Mouse (Mus musculus) intestine, postnatal 0 days (tissue): ENCODE measurements around the gene Rdh16f1. TPM values are rescaled to one million over a fixed set of nuclear protein-coding genes. Genes with fewer than 3 reads are reported as not detected.
A peak's percentile ranks its signal among the peaks of the same experiment; 100 is the strongest.

Experiments used
- ATAC-seq: fragments of 200-750 bp; cut with Nextera tagmentation; 2 replicates; pipeline ENCODE4 v1.8.0; 2017; ENCODE audit warnings: mild to moderate bottlenecking, moderate TSS enrichment, moderate library complexity
- H3K27ac ChIP-seq: fragments of 300-500 bp; sonication (generic); 2 replicates; pipeline ENCODE4 v1.5.1; 2014; ENCODE audit warnings: mild to moderate bottlenecking, low read depth, low read length, moderate library complexity
- H3K27me3 ChIP-seq: fragments of 300-500 bp; sonication (generic); replicated peaks from 2 replicates; pipeline ENCODE4 v1.6.1; 2014; ENCODE audit warnings: low read length, mixed read lengths; ENCODE audit not compliant: control insufficient read depth, insufficient read depth
- H3K36me3 ChIP-seq: fragments of 300-500 bp; sonication (generic); 2 replicates; pipeline ENCODE4 v1.6.1; 2014; ENCODE audit warnings: mild to moderate bottlenecking, moderate library complexity; ENCODE audit not compliant: control insufficient read depth, insufficient read depth
- H3K4me1 ChIP-seq: fragments of 300-500 bp; sonication (generic); replicated peaks from 2 replicates; pipeline ENCODE4 v1.6.1; 2014; ENCODE audit warnings: antibody characterized with exemption, low read length, mixed read lengths; ENCODE audit not compliant: control insufficient read depth, insufficient read depth
- H3K4me2 ChIP-seq: fragments of 300-500 bp; sonication (generic); replicated peaks from 2 replicates; pipeline ENCODE4 v1.6.1; 2014; ENCODE audit warnings: low read depth, mild to moderate bottlenecking, moderate library complexity
- H3K4me3 ChIP-seq: fragments of 300-500 bp; sonication (generic); 2 replicates; pipeline ENCODE4 v1.5.1; 2014; ENCODE audit warnings: low read depth, low read length
- H3K9ac ChIP-seq: fragments of 300-500 bp; sonication (generic); 2 replicates; pipeline ENCODE4 v1.6.1; 2014; ENCODE audit warnings: mild to moderate bottlenecking, low read depth, low read length
- H3K9me3 ChIP-seq: fragments of 300-500 bp; sonication (generic); 2 replicates; pipeline ENCODE4 v1.6.1; 2016; ENCODE audit warnings: mixed run types; ENCODE audit not compliant: control insufficient read depth
- CTCF ChIP-seq: sonication (generic); IDR thresholded peaks from 2 replicates; pipeline ENCODE4 v1.5.1; 2016; ENCODE audit warnings: low read depth, mild to moderate bottlenecking, control low read depth, antibody characterized with exemption, moderate library complexity
- WGBS: fragments of 180-500 bp; shearing (Covaris S2); extraction: QIAGEN DNeasy Blood & Tissue Kit; methylation state at CpG from one replicate; pipeline ENCODE4 v1.1.7; 2014; 5-methylcytosine and 5-hydroxymethylcytosine counted together
- polyA plus RNA-seq: library from polyadenylated mRNA; unstranded; fragments of >200 nt; fragmentation: Nextera tagmentation; extraction: Ambion mirVana; gene quantifications from 2 replicates; pipeline ENCODE4 v1.2.1, GENCODE M21; 2015

Rdh16f1 gene
- polyA plus RNA-seq, 1 experiment from 2014 or later: 0.43 TPM

- 75% methylated on average over 5 of the region's 5 CpGs for WGBS
- Histone ChIP-seq H3K9me3 (no peaks in the 10 kb centered on the region), H3K4me3 (no peak overlapping the region), H3K4me2 (no peak overlapping the region), H3K4me1 (0 out of 2 replicates have a peak, but pooled peaks cover 8% of the 10 kb centered on the region), H3K36me3 (peaks cover 58% of the 10 kb centered on the region), H3K27me3 (no peaks in the 10 kb centered on the region), H3K27ac (no peak overlapping the region), H3K9ac (no peak overlapping the region)
- TF ChIP-seq CTCF: no peak
- ATAC-seq: no peak
Measured at GRCm38 (mm10) chr10:127745886-127746285, 13.7 kb upstream of the Rdh16f1 start.

GRCm38 (mm10) chr10:127747254-127747653, 12.3 kb upstream of the Rdh16f1 start:
- Histone ChIP-seq H3K36me3 (peaks cover 46% of the 10 kb centered on the region), H3K4me3 (no peak overlapping the region), H3K27me3 (no peaks in the 10 kb centered on the region), H3K9me3 (no peaks in the 10 kb centered on the region), H3K9ac (no peak overlapping the region), H3K27ac (no peak overlapping the region), H3K4me1 (0 out of 2 replicates have a peak, but pooled peaks cover 8% of the 10 kb centered on the region), H3K4me2 (no peak overlapping the region)
- no peak for ATAC-seq
- WGBS: 91% methylated on average over 8 of the region's 8 CpGs
- TF ChIP-seq CTCF: no peak

- no peak overlapping the region for H3K27ac ChIP-seq
- no peak overlapping the region for H3K4me2 ChIP-seq
- 11% methylated on average over 8 of the region's 8 CpGs for WGBS
- no peaks in the 10 kb centered on the region for H3K9me3 ChIP-seq
- no peak overlapping the region for H3K9ac ChIP-seq
- TF ChIP-seq CTCF: no peak
- 0 out of 2 replicates have a peak, but pooled peaks cover 8% of the 10 kb centered on the region for H3K4me1 ChIP-seq
- H3K4me3 ChIP-seq: no peak overlapping the region
- H3K36me3 ChIP-seq: peaks cover 28% of the 10 kb centered on the region
- ATAC-seq: 0 out of 2 replicates have a peak, but pooled peaks have one; percentile 4
- H3K27me3 ChIP-seq: no peaks in the 10 kb centered on the region
Measured at GRCm38 (mm10) chr10:127748847-127749612, 10.6 kb upstream of the Rdh16f1 start.

DNA sequence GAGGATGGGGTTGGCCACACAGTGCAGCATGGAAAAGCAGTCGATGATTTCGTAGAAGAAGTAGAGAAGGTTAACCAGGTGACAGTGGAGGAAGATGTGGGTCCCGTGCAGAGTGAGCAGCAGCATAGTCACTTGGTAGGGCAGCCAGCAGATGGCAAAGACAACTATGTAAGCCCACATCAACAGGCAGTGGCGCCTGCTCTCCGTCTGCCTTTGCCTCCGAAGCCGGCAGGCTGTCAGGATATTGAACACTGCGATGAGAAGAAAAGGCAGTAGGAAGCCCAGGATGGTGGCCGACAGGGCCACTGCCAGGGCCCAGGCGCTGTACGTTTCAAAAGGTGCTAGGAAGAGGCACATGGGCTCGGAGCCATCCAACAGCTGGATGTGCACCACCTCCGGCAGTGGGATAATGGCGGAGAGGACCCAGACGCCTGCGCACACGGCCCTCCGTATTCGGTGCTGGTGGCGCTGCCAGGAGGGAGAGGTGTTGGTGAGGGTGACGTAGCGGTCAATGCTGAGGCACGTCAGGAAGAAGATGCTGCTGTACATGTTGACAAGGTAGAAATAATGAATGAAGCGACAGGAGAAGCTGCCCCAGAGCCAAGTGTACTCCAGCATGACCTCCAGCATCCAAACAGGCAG, 9.3 kb upstream of the Rdh16f1 start:
- ATAC-seq: no peak
- Histone ChIP-seq H3K27me3 (no peaks in the 10 kb centered on the region), H3K4me1 (0 out of 2 replicates have a peak, but pooled peaks cover 8% of the 10 kb centered on the region), H3K4me2 (peak overlapping the region; percentile 32; the same call in 1 of the 2 replicates), H3K9me3 (no peaks in the 10 kb centered on the region), H3K36me3 (peaks cover 18% of the 10 kb centered on the region), H3K4me3 (no peak overlapping the region), H3K27ac (no peak overlapping the region), H3K9ac (no peak overlapping the region)
- 62% methylated on average over 24 of the region's 24 CpGs for WGBS
- no peak for TF ChIP-seq CTCF

DNA sequence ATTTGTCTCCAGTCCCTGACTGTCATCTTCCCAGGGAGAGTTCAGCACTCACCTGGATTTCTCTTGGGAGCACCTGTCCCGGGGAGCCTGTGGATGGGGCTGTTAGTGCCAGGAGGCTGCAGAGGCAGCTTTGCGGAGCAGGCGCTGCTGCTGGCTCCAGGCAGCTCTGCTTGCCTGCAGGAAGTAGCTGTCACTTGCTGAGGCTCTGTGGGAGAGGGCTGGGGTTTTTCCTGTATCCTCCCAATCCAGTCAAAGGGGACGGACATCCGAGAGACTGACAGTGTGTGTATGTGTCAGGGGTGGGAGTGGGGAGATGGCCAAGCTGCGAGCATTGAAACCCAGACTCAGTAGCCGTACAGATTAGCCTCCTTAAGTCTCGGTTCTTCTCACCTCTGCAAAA, 8.0 kb upstream of the Rdh16f1 start, which contains the start of gene Gpr182:
Gpr182 (minus strand) TSS at position 185 of the 400 bp plus-strand sequence.
- TF ChIP-seq CTCF: no peak
- Histone ChIP-seq H3K27ac (no peak within 1 kb of the TSS), H3K4me1 (peaks cover 8% of the 10 kb centered on the region; the same call in 1 of the 2 replicates), H3K9me3 (no peaks in the 10 kb centered on the region), H3K9ac (no peak within 1 kb of the TSS), H3K4me3 (no peak within 1 kb of the TSS), H3K4me2 (0 out of 2 replicates have a peak within 1 kb of the TSS, but pooled peaks have one; percentile 32), H3K27me3 (no peaks in the 10 kb centered on the region), H3K36me3 (peaks cover 14% of the 10 kb centered on the region)
- 57% methylated on average over 8 of the region's 8 CpGs for WGBS
- no peak for ATAC-seq

- 71% methylated on average over 6 of the region's 6 CpGs for WGBS
- H3K4me1 ChIP-seq: no peaks in the 10 kb centered on the region; the same call in 1 of the 2 replicates
- no peaks in the 10 kb centered on the region for H3K27me3 ChIP-seq
- no peaks in the 10 kb centered on the region for H3K36me3 ChIP-seq
- H3K9ac ChIP-seq: no peak overlapping the region
- ATAC-seq: no peak
- H3K27ac ChIP-seq: no peak overlapping the region
- no peak for TF ChIP-seq CTCF
- H3K9me3 ChIP-seq: no peaks in the 10 kb centered on the region
- no peak overlapping the region for H3K4me3 ChIP-seq
- no peak overlapping the region for H3K4me2 ChIP-seq
Measured at GRCm38 (mm10) chr10:127754566-127755166, 4.9 kb upstream of the Rdh16f1 start.
